Mouse (Mus musculus) embryonic facial prominence, embryonic 14.5 days (tissue): Measurements from ENCODE around the gene Higd2a. TPM values are rescaled to one million over a fixed set of nuclear protein-coding genes. Genes with fewer than 3 reads are reported as not detected.

Experiments used
- microRNA-seq: library from miRNA; unstranded; fragments of <30 nt; microRNA quantifications from one replicate; pipeline ENCODE4, GENCODE M21; 2016; ENCODE audit warnings: borderline number of aligned reads
- polyA plus RNA-seq: library from polyadenylated mRNA; unstranded; fragments of >200 nt; fragmentation: Nextera tagmentation; extraction: Ambion mirVana; gene quantifications from 2 replicates; pipeline ENCODE4 v1.2.1, GENCODE M21; 2014

Gene Higd2a
- polyA plus RNA-seq, 1 experiment from 2014 or later = 165 TPM

Small RNAs within 50 kb of the gene (microRNA-seq; reads per million reads assigned to microRNA genes)
- gene Gm24195 = not detected

Other genes with a start within 250 kb of the Higd2a start
- gene Cplx2, start 218.9 kb upstream of the Higd2a start, polyA plus RNA-seq = 7.0 and 9.6 TPM in 2 replicates
- 105 and 126 TPM in 2 replicates for gene Thoc3, start 121.4 kb upstream of the Higd2a start, polyA plus RNA-seq
- 14.1 and 16.3 TPM in 2 replicates for gene Simc1, start 86.4 kb upstream of the Higd2a start, polyA plus RNA-seq
- gene 4833439L19Rik, start 24.8 kb upstream of the Higd2a start, polyA plus RNA-seq = 124 and 134 TPM in 2 replicates
- gene Arl10, start 15.2 kb upstream of the Higd2a start, polyA plus RNA-seq = 18.8 and 22.1 TPM in 2 replicates
- gene Nop16, start 117 bp upstream of the Higd2a start, polyA plus RNA-seq = 42.7 and 51.6 TPM in 2 replicates
- 40.2 and 48.1 TPM in 2 replicates for gene Cltb, start 21.1 kb downstream of the Higd2a start, polyA plus RNA-seq
- 86.7 and 101 TPM in 2 replicates for gene Faf2, start 31.6 kb downstream of the Higd2a start, polyA plus RNA-seq
- gene Rnf44, start 103.7 kb downstream of the Higd2a start, polyA plus RNA-seq = 50.1 and 56.9 TPM in 2 replicates
- 0.04 TPM in 1 of 2 replicates, not detected in the other for gene Cdhr2, start 111.3 kb downstream of the Higd2a start, polyA plus RNA-seq
- gene Gprin1, start 159.7 kb downstream of the Higd2a start, polyA plus RNA-seq = 1.4 TPM in 2 replicates
- gene Sncb, start 176.4 kb downstream of the Higd2a start, polyA plus RNA-seq = 0.90 and 1.3 TPM in 2 replicates
- gene Eif4e1b, start 193.8 kb downstream of the Higd2a start, polyA plus RNA-seq = not detected in 2 replicates
- 8.9 and 13.0 TPM in 2 replicates for gene Tspan17, start 199.2 kb downstream of the Higd2a start, polyA plus RNA-seq